Mouse (Mus musculus) gastrocnemius, postnatal 25 days (tissue): Measurements from ENCODE around the gene Elmo1. TPM values are rescaled to one million over a fixed set of nuclear protein-coding genes. Genes with fewer than 3 reads are reported as not detected.

ENCODE experiments used
- DNase-seq: peaks from one replicate; pipeline ENCODE4 v3.0.0; 2022
- total RNA-seq, 2 experiments: library from RNA; stranded (reverse); gene quantifications; 1 replicate in 1 of 2; 2 replicates in 1 of 2; pipeline ENCODE4 v1.2.3; 2021

The Elmo1 gene
- total RNA-seq, 2 experiments from 2014 or later = 4.8 to 6.0 TPM

- no peak for DNase-seq
Measured at GRCm38 (mm10) chr13:20472891-20473539, 382.6 kb downstream of the Elmo1 start.

GRCm38 (mm10) chr13:20473641-20474078, 383.3 kb downstream of the Elmo1 start:
- no peak for DNase-seq

GRCm38 (mm10) chr13:20474600-20474999, 384.2 kb downstream of the Elmo1 start:
- no peak for DNase-seq

- DNase-seq = no peak
Measured at GRCm38 (mm10) chr13:20481805-20482204, 391.4 kb downstream of the Elmo1 start.

GRCm38 (mm10) chr13:20489110-20489509, 398.7 kb downstream of the Elmo1 start:
- no peak for DNase-seq

GRCm38 (mm10) chr13:20489698-20490417, 399.5 kb downstream of the Elmo1 start:
- DNase-seq = peak; percentile 14

GRCm38 (mm10) chr13:20490860-20491594, 400.6 kb downstream of the Elmo1 start:
- DNase-seq = no peak

GRCm38 (mm10) chr13:20491666-20492065, 401.3 kb downstream of the Elmo1 start:
- DNase-seq = no peak

GRCm38 (mm10) chr13:20494047-20494739, 403.8 kb downstream of the Elmo1 start:
- no peak for DNase-seq

GRCm38 (mm10) chr13:20501923-20502322, 411.5 kb downstream of the Elmo1 start:
- DNase-seq = no peak

- DNase-seq = no peak
Measured at GRCm38 (mm10) chr13:20503371-20503770, 413.0 kb downstream of the Elmo1 start.

GRCm38 (mm10) chr13:20507381-20508129, 417.2 kb downstream of the Elmo1 start:
- no peak for DNase-seq

GRCm38 (mm10) chr13:20511026-20511425, 420.6 kb downstream of the Elmo1 start:
- no peak for DNase-seq

GRCm38 (mm10) chr13:20512317-20513240, 422.2 kb downstream of the Elmo1 start:
- no peak for DNase-seq

- DNase-seq = no peak
Measured at GRCm38 (mm10) chr13:20514721-20515120, 424.3 kb downstream of the Elmo1 start.

GRCm38 (mm10) chr13:20516096-20516495, 425.7 kb downstream of the Elmo1 start:
- no peak for DNase-seq

GRCm38 (mm10) chr13:20517702-20518101, 427.3 kb downstream of the Elmo1 start:
- no peak for DNase-seq

GRCm38 (mm10) chr13:20521492-20521891, 431.1 kb downstream of the Elmo1 start:
- no peak for DNase-seq

- no peak for DNase-seq
Measured at GRCm38 (mm10) chr13:20523671-20524070, 433.3 kb downstream of the Elmo1 start.

- DNase-seq = no peak
Measured at GRCm38 (mm10) chr13:20525844-20526243, 435.4 kb downstream of the Elmo1 start.
